Mouse (Mus musculus): ENCODE results near the gene Efcab12.

GRCm38 (mm10) chr6:115770852-115771251 lies 67.4 kb downstream of the Efcab12 start:
- TF ChIP-seq CTCF (IDR thresholded peaks at IDR 0.05; ENCODE audit: extremely low read depth, insufficient read length, insufficient replicate concordance, low read depth, low read length) (no peak), POLR2A (IDR thresholded peaks at IDR 0.05; ENCODE audit: low read depth, low read length) (no peak)

Data from small intestine, adult 2 months (tissue).